Mouse (Mus musculus) MEL (cell line): Measurements from ENCODE around the gene Tmc6. TPM values are rescaled to one million over a fixed set of nuclear protein-coding genes. Genes with fewer than 3 reads are reported as not detected.

ENCODE experiments used
- DNase-seq: peaks from one replicate; pipeline ENCODE4 v3.0.0; 2011; ENCODE audit warnings: low read depth, low spot score
- H3K27ac ChIP-seq: 2 replicates; pipeline ENCODE4 v1.5.1; 2012; ENCODE audit warnings: low read depth, mild to moderate bottlenecking, control low read depth, low read length, moderate library complexity; ENCODE audit not compliant: control insufficient read depth
- H3K27me3 ChIP-seq, 2 experiments: fragments of 150-350 bp in 1 of 2; sonication (generic) in 1 of 2; 2 replicates each; pipeline ENCODE4 v1.6.1; 2012; ENCODE audit warnings: low read length in 2 of 2, mild to moderate bottlenecking in 2 of 2, improper control_type of control experiment in 1 of 2, moderate library complexity in 1 of 2; ENCODE audit not compliant: insufficient read depth in 2 of 2, control insufficient read depth in 1 of 2
- H3K36me3 ChIP-seq, 2 experiments: 2 replicates each; pipeline ENCODE4 v1.6.1; 2012 to 2014; ENCODE audit warnings: low read length in 2 of 2, improper control_type of control experiment in 1 of 2, inconsistent platforms in 1 of 2, mild to moderate bottlenecking in 1 of 2; ENCODE audit not compliant: insufficient read depth in 2 of 2, control insufficient read depth in 1 of 2
- H3K4me1 ChIP-seq, 2 experiments: fragments of 150-350 bp in 1 of 2; sonication (generic) in 1 of 2; 2 replicates each; pipeline ENCODE4 v1.6.1; 2012; ENCODE audit warnings: low read length in 2 of 2, improper control_type of control experiment in 1 of 2, mild to moderate bottlenecking in 1 of 2; ENCODE audit not compliant: insufficient read depth in 2 of 2, control insufficient read depth in 1 of 2
- H3K4me3 ChIP-seq, 2 experiments: fragments of 150-350 bp in 1 of 2; sonication (generic) in 1 of 2; 2 replicates each; pipeline ENCODE4 v1.5.1; 2012; ENCODE audit warnings: low read depth in 2 of 2, low read length in 2 of 2, mild to moderate bottlenecking in 2 of 2, moderate library complexity in 2 of 2, control low read depth in 1 of 2, improper control_type of control experiment in 1 of 2; ENCODE audit not compliant: control insufficient read depth in 1 of 2, insufficient read depth in 1 of 2
- H3K79me2 ChIP-seq: 2 replicates; pipeline ENCODE4 v1.6.1; 2012; ENCODE audit warnings: mild to moderate bottlenecking, low read length, moderate library complexity; ENCODE audit not compliant: control insufficient read depth, poor library complexity, insufficient read depth
- H3K9ac ChIP-seq: 2 replicates; pipeline ENCODE4 v1.6.1; 2012; ENCODE audit warnings: low read depth, mild to moderate bottlenecking, control low read depth, low read length, moderate library complexity; ENCODE audit not compliant: control insufficient read depth, poor library complexity, severe bottlenecking
- H3K9me3 ChIP-seq: fragments of 150-350 bp; sonication (generic); replicated peaks from 2 replicates; pipeline ENCODE4 v1.6.1; 2012; ENCODE audit warnings: mild to moderate bottlenecking, low read length, improper control_type of control experiment, moderate library complexity; ENCODE audit not compliant: insufficient read depth
- CHD1 ChIP-seq: IDR thresholded peaks from 2 replicates; pipeline ENCODE4 v1.6.1; 2012; ENCODE audit warnings: low read depth, mild to moderate bottlenecking, inconsistent platforms, low read length, improper control_type of control experiment
- EP300 ChIP-seq, 2 experiments: IDR thresholded peaks; 2 replicates each; pipeline ENCODE4 v1.6.1; 2011; ENCODE audit warnings: improper control_type of control experiment in 2 of 2, low read length in 2 of 2, low read depth in 1 of 2, mild to moderate bottlenecking in 1 of 2
- GABPA ChIP-seq: IDR thresholded peaks from 2 replicates; pipeline ENCODE4 v1.6.1; 2012; ENCODE audit warnings: low read depth, mild to moderate bottlenecking, inconsistent platforms, low read length, improper control_type of control experiment, moderate library complexity
- GATA1 ChIP-seq: IDR thresholded peaks from 2 replicates; pipeline ENCODE4 v1.6.1; 2011; ENCODE audit warnings: low read depth, low read length, improper control_type of control experiment
- JUND ChIP-seq: IDR thresholded peaks from 2 replicates; pipeline ENCODE4 v1.6.1; 2011; ENCODE audit warnings: low read depth, mild to moderate bottlenecking, improper control_type of control experiment, low read length
- MAFK ChIP-seq: IDR thresholded peaks from 2 replicates; pipeline ENCODE4 v1.6.1; 2011; ENCODE audit warnings: low read depth, mild to moderate bottlenecking, low read length, improper control_type of control experiment, borderline replicate concordance
- MAX ChIP-seq: IDR thresholded peaks from 2 replicates; pipeline ENCODE4 v1.6.1; 2011; ENCODE audit warnings: low read length, improper control_type of control experiment
- MAZ ChIP-seq: IDR thresholded peaks from 2 replicates; pipeline ENCODE4 v1.6.1; 2012; ENCODE audit warnings: low read depth, mild to moderate bottlenecking, inconsistent platforms, low read length, improper control_type of control experiment
- MEF2A ChIP-seq: IDR thresholded peaks from 2 replicates; pipeline ENCODE4 v1.6.1; 2014; ENCODE audit warnings: low read depth, mild to moderate bottlenecking, inconsistent platforms, low read length, improper control_type of control experiment; ENCODE audit not compliant: poor library complexity, insufficient replicate concordance, severe bottlenecking; ENCODE audit errors: extremely low read depth
- MXI1 ChIP-seq: IDR thresholded peaks from 2 replicates; pipeline ENCODE4 v1.6.1; 2011; ENCODE audit warnings: mild to moderate bottlenecking, low read depth, low read length, improper control_type of control experiment
- POLR2A ChIP-seq, 2 experiments: IDR thresholded peaks; 2 replicates each; pipeline ENCODE4 v1.6.1; 2011 to 2012; ENCODE audit warnings: low read length in 2 of 2, mild to moderate bottlenecking in 2 of 2, control low read depth in 1 of 2, improper control_type of control experiment in 1 of 2, low read depth in 1 of 2, moderate library complexity in 1 of 2; ENCODE audit not compliant: control insufficient read depth in 1 of 2, insufficient read depth in 1 of 2, poor library complexity in 1 of 2
- POLR2AphosphoS2 ChIP-seq: IDR thresholded peaks from 2 replicates; pipeline ENCODE4 v1.6.1; 2011; ENCODE audit warnings: low read length, improper control_type of control experiment
- POLR2AphosphoS5 ChIP-seq: IDR thresholded peaks from 2 replicates; pipeline ENCODE4 v1.6.1; 2012; ENCODE audit warnings: low read depth, borderline replicate concordance, mild to moderate bottlenecking, inconsistent platforms, low read length, moderate library complexity, mixed read lengths
- RAD21 ChIP-seq: IDR thresholded peaks from 2 replicates; pipeline ENCODE4 v1.6.1; 2011; ENCODE audit warnings: mild to moderate bottlenecking, low read depth, low read length, improper control_type of control experiment
- SIN3A ChIP-seq: IDR thresholded peaks from 2 replicates; pipeline ENCODE4 v1.6.1; 2012; ENCODE audit warnings: low read length, improper control_type of control experiment, inconsistent platforms
- UBTF ChIP-seq: IDR thresholded peaks from 2 replicates; pipeline ENCODE4 v1.6.1; 2012; ENCODE audit warnings: low read depth, mild to moderate bottlenecking, inconsistent platforms, low read length, improper control_type of control experiment, moderate library complexity, borderline replicate concordance; ENCODE audit not compliant: insufficient read depth
- ZMIZ1 ChIP-seq: IDR thresholded peaks from 2 replicates; pipeline ENCODE4 v1.6.1; 2012; ENCODE audit warnings: low read depth, mild to moderate bottlenecking, inconsistent platforms, low read length, improper control_type of control experiment, moderate library complexity
- ZNF384 ChIP-seq: IDR thresholded peaks from 2 replicates; pipeline ENCODE4 v1.6.1; 2012; ENCODE audit warnings: low read depth, mild to moderate bottlenecking, inconsistent platforms, low read length, improper control_type of control experiment
- polyA plus RNA-seq, 2 experiments: library from polyadenylated mRNA; stranded (reverse) in 1 of 2; unstranded in 1 of 2; fragments of >175 nt in 1 of 2; fragments of >200 nt in 1 of 2; gene quantifications; 2 replicates each; pipeline versions ENCODE4 v1.2.1 to v1.2.4; 2012; ENCODE audit warnings: low replicate concordance in 2 of 2, low read depth in 1 of 2; ENCODE audit not compliant: insufficient read length in 2 of 2, insufficient read depth in 1 of 2, missing spikeins in 1 of 2
- total RNA-seq: library from RNA; depleted of rRNA; stranded (reverse); fragments of 300-350 nt; gene quantifications from 2 replicates; pipeline ENCODE4 v1.2.3, GENCODE M21; 2012

Tmc6 gene
- total and polyA plus RNA-seq, 3 experiments: 48.8 to 61.2 TPM; not detected in 1

- Histone ChIP-seq H3K4me1 (no peaks in the 10 kb centered on the region), H3K36me3 (peaks cover 0 to 38% of the 10 kb centered on the region in 2 experiments; a peak in 2 of 4 replicates), H3K27ac (no peak overlapping the region), H3K4me3 (no peak overlapping the region), H3K9me3 (no peaks in the 10 kb centered on the region), H3K27me3 (no peaks in the 10 kb centered on the region), H3K79me2 (no peaks in the 10 kb centered on the region), H3K9ac (no peak overlapping the region)
- TF ChIP-seq CHD1 (no peak), ZMIZ1 (no peak), UBTF (no peak), SIN3A (no peak), EP300 (IDR thresholded peaks at IDR 0.05; ENCODE audit: low read depth in 1 of 2, low read length in 2 of 2) (no peak), GABPA (no peak), RAD21 (no peak), MAZ (no peak), ZNF384 (no peak), MAFK (no peak), MXI1 (no peak), JUND (no peak)
- DNase-seq: no peak
These were observed 39.3 kb downstream of the Tmc6 start for GRCm38 (mm10) chr11:117742715-117743114.

- TF ChIP-seq POLR2AphosphoS5: no peak
- TF ChIP-seq GABPA: no peak
- no peak for TF ChIP-seq MAX
- Histone ChIP-seq H3K79me2 (no peaks in the 10 kb centered on the region), H3K36me3 (peaks cover 0 to 37% of the 10 kb centered on the region in 2 experiments; a peak in 2 of 4 replicates), H3K4me3 (no peak overlapping the region), H3K27ac (no peak overlapping the region), H3K27me3 (no peaks in the 10 kb centered on the region), H3K4me1 (no peaks in the 10 kb centered on the region), H3K9ac (no peak overlapping the region), H3K9me3 (no peaks in the 10 kb centered on the region)
- DNase-seq: no peak
These were observed 39.8 kb downstream of the Tmc6 start for GRCm38 (mm10) chr11:117742243-117742642.

DNA sequence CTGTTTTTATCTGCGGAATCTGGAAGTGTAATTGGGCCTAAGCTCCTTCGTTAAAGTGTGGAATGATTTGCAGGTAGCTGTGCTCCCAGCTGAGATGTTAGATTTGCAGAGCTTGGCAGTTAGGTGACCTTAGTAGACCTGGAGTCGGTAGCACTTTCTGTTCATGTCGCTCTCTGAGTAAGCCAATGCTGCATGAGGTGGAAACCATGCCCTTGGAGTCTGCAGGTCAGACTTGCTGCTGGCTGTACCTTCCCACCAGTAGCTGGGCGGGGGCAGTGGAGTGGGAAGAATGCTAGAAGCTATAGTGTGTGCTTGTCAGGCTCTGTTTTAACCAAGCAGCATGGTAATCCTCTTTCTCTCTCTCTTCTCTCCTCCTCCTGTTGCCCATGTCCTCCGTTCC lies 40.9 kb downstream of the Tmc6 start:
- no peak for DNase-seq
- Histone ChIP-seq H3K4me3 (no peak overlapping the region), H3K36me3 (peaks cover 0 to 27% of the 10 kb centered on the region in 2 experiments; a peak in 2 of 4 replicates), H3K9me3 (no peaks in the 10 kb centered on the region), H3K4me1 (no peaks in the 10 kb centered on the region), H3K79me2 (no peaks in the 10 kb centered on the region), H3K27ac (no peak overlapping the region), H3K9ac (no peak overlapping the region), H3K27me3 (no peaks in the 10 kb centered on the region)
- TF ChIP-seq MAX: no peak
- no peak for TF ChIP-seq MAFK
- TF ChIP-seq POLR2AphosphoS2: no peak
- no peak for TF ChIP-seq POLR2A (IDR thresholded peaks at IDR 0.05; ENCODE audit: control insufficient read depth in 1 of 2, insufficient read depth in 1 of 2, low read depth in 1 of 2, low read length in 2 of 2, poor library complexity in 1 of 2)
- TF ChIP-seq MEF2A: no peak
- TF ChIP-seq GATA1: no peak
